Mouse (Mus musculus) heart, embryonic 16.5 days (tissue): Measurements from ENCODE around the gene Atp6v1c2. TPM values are rescaled to one million over a fixed set of nuclear protein-coding genes. Genes with fewer than 3 reads are reported as not detected.

ENCODE experiments used
- microRNA-seq: library from miRNA; unstranded; fragments of <30 nt; microRNA quantifications from one replicate; pipeline ENCODE4, GENCODE M21; 2017
- polyA plus RNA-seq: library from polyadenylated mRNA; unstranded; fragments of >200 nt; fragmentation: Nextera tagmentation; extraction: Ambion mirVana; gene quantifications from 2 replicates; pipeline ENCODE4 v1.2.1, GENCODE M21; 2015

Atp6v1c2 gene
- polyA plus RNA-seq, 1 experiment from 2014 or later = 0.46 TPM

Small RNA genes lying within 50 kb of the gene (microRNA-seq; reads per million reads assigned to microRNA genes)
- 6.1 reads per million, percentile 21 among the genes with 10 or more reads in this experiment for gene Mir3066

Other genes starting within 250 kb of the Atp6v1c2 start
- gene Kcnf1, start 152.5 kb downstream of the Atp6v1c2 start, polyA plus RNA-seq = 0.15 and 0.20 TPM in 2 replicates
- gene Pdia6, start 62.8 kb downstream of the Atp6v1c2 start, polyA plus RNA-seq = 344 and 350 TPM in 2 replicates
- 11.5 and 12.1 TPM in 2 replicates for gene Nol10, start 19.1 kb upstream of the Atp6v1c2 start, polyA plus RNA-seq
- 113 TPM in 2 replicates for gene Odc1, start 215.4 kb upstream of the Atp6v1c2 start, polyA plus RNA-seq